Comparison of ENCODE assay signal across 9 mouse cellular contexts in genomic region chr2:157064978-157065878, GRCm38 (mm10). TPM values are rescaled to one million over a fixed set of nuclear protein-coding genes. Genes with fewer than 3 reads are reported as not detected.
A peak's percentile ranks its signal among the peaks of the same experiment; 100 is the strongest.
DNase-seq lines count a peak whose midpoint lies in the region.
"Had no signal": no experiment of that assay in that cellular context is flagged by ENCODE, and none has a peak within 500 bp of the region (broad histone marks: within the 10 kb centered on the region; RNA-seq: fewer than 3 reads in every experiment).

No protein-coding gene starts in this region.

- H3K4me3 ChIP-seq in heart, embryonic 10.5 days: 0 out of 2 replicates have a peak overlapping the region, but pooled peaks have one; percentile 12

- H3K36me3 ChIP-seq in heart, embryonic 10.5 days: peaks cover 13% of the 10 kb centered on the region
- H3K36me3 ChIP-seq: G1E had no signal

- WGBS in heart, embryonic 10.5 days: 81% methylated on average over 14 of the region's 14 CpGs

- H3K9me3 ChIP-seq in heart, embryonic 10.5 days: no peaks in the 10 kb centered on the region
- H3K9me3 ChIP-seq: G1E had no signal

- intact Hi-C loops in heart, postnatal 25 days (cut with DNase I): no loop called here

- DNase-seq in heart, adult 18-20 months: peak; percentile 56 to 70
- no peak for DNase-seq in heart, postnatal 25 days (ENCODE audit: low spot score)
- DNase-seq in adrenal gland, postnatal 25 days: peak; percentile 66
- DNase-seq in heart, embryonic 10.5 days (ENCODE audit: low spot score): no peak
- peak; percentile 54 to 72 for DNase-seq in kidney, postnatal 25 days
- DNase-seq in thymus, postnatal 36 days: no peak
- DNase-seq in layer of hippocampus, adult 9-11 months: no peak
- DNase-seq in embryo, embryonic 10 days (ENCODE audit: low spot score): no peak

- H3K27me3 ChIP-seq in heart, embryonic 10.5 days (ENCODE audit: insufficient read depth, poor library complexity, severe bottlenecking): no peaks in the 10 kb centered on the region

- H3K27ac ChIP-seq in heart, embryonic 10.5 days: peak overlapping the region; percentile 65; the same call in 1 of the 2 replicates

- H3K4me1 ChIP-seq in heart, embryonic 10.5 days: peaks cover 70% of the 10 kb centered on the region

RNA-seq across cellular contexts. Expression of gene Soga1, which starts 13.8 kb away (rescaled TPM):
- 10 to 100 TPM; 10.4 to 11.0 TPM for total RNA-seq in heart, adult 18-20 months (2021)
- 10 to 100 TPM; 11.9 to 14.1 TPM for total RNA-seq in heart, postnatal 25 days (2021)
- total RNA-seq in adrenal gland, postnatal 25 days (2021): 45.8 and 49.1 TPM in 2 replicates
- 2.2 and 3.9 TPM in 2 replicates for polyA plus RNA-seq in heart, embryonic 10.5 days (2016; fragmentation: Nextera tagmentation; extraction: Ambion mirVana)

RNA-seq across cellular contexts. Expression of gene Tldc2, which starts 21.6 kb away (rescaled TPM):
- not detected for total RNA-seq in heart, adult 18-20 months (2021)
- total RNA-seq in heart, postnatal 25 days (2021): not detected
- not detected in 2 replicates for total RNA-seq in adrenal gland, postnatal 25 days (2021)
- not detected in 2 replicates for polyA plus RNA-seq in heart, embryonic 10.5 days (2016; fragmentation: Nextera tagmentation; extraction: Ambion mirVana)
- total RNA-seq: G1E had no signal
- polyA plus RNA-seq: G1E had no signal

RNA-seq across cellular contexts. Expression of gene Dsn1, which starts 58.3 kb away (rescaled TPM):
- 1 to 10 TPM; 1.7 to 2.3 TPM for total RNA-seq in heart, adult 18-20 months (2021)
- 1 to 10 TPM; 1.5 to 2.1 TPM for total RNA-seq in heart, postnatal 25 days (2021)
- total RNA-seq in adrenal gland, postnatal 25 days (2021): 5.9 and 7.8 TPM in 2 replicates
- polyA plus RNA-seq in heart, embryonic 10.5 days (2016; fragmentation: Nextera tagmentation; extraction: Ambion mirVana): 43.7 and 44.0 TPM in 2 replicates

Comparison
In these comparisons a context has a peak if more than half of its experiments do, and no peak if none do; other contexts are left out.
1. DNase-seq: peak in heart, adult 18-20 months (2 of 2), adrenal gland, postnatal 25 days (single experiment) and kidney, postnatal 25 days (2 of 2); none in heart, postnatal 25 days (single experiment), heart, embryonic 10.5 days (single experiment), thymus, postnatal 36 days (0 of 2), layer of hippocampus, adult 9-11 months (single experiment) and embryo, embryonic 10 days (single experiment).